Mouse (Mus musculus): ENCODE measurements around the gene Rhbg. TPM values are rescaled to one million over a fixed set of nuclear protein-coding genes. Genes with fewer than 3 reads are reported as not detected.
A peak's percentile ranks its signal among the peaks of the same experiment; 100 is the strongest.

Gene Rhbg
- polyA plus RNA-seq, 1 experiment from 2014 or later = 4.8 TPM

- no peak overlapping the region for H3K4me2 ChIP-seq (replicated peaks)
- no peaks in the 10 kb centered on the region for H3K9me3 ChIP-seq
- no peak for ATAC-seq (ENCODE audit: low FRiP score, low read depth)
- H3K4me1 ChIP-seq = no peaks in the 10 kb centered on the region
- H3K27ac ChIP-seq = no peak overlapping the region
- no peaks in the 10 kb centered on the region for H3K36me3 ChIP-seq
- H3K9ac ChIP-seq = no peak overlapping the region
- 80% methylated on average over 6 of the region's 6 CpGs for WGBS
- H3K27me3 ChIP-seq = peaks cover 93% of the 10 kb centered on the region
- H3K4me3 ChIP-seq = no peak overlapping the region
Measured at GRCm38 (mm10) chr3:88222446-88222845, 32.1 kb downstream of the Rhbg start.

GRCm38 (mm10) chr3:88221519-88222390 is 32.8 kb downstream of the Rhbg start:
- Histone ChIP-seq H3K4me3 (no peak overlapping the region), H3K27me3 (peaks cover 98% of the 10 kb centered on the region), H3K4me1 (no peaks in the 10 kb centered on the region), H3K9me3 (no peaks in the 10 kb centered on the region), H3K4me2 (replicated peaks) (no peak overlapping the region), H3K27ac (no peak overlapping the region), H3K36me3 (no peaks in the 10 kb centered on the region), H3K9ac (no peak overlapping the region)
- no peak for ATAC-seq (ENCODE audit: low FRiP score, low read depth)
- WGBS = 56% methylated on average over 12 of the region's 12 CpGs

- Histone ChIP-seq H3K4me3 (no peak overlapping the region), H3K27me3 (peaks cover 99% of the 10 kb centered on the region), H3K9me3 (no peaks in the 10 kb centered on the region), H3K36me3 (no peaks in the 10 kb centered on the region), H3K27ac (no peak overlapping the region), H3K4me2 (replicated peaks) (no peak overlapping the region), H3K9ac (no peak overlapping the region), H3K4me1 (peaks cover 1% of the 10 kb centered on the region; the same call in 1 of the 2 replicates)
- ATAC-seq (ENCODE audit: low FRiP score, low read depth) = no peak
- WGBS = under 1% methylated on average over 6 of the region's 6 CpGs
Measured at GRCm38 (mm10) chr3:88220842-88221241, 33.7 kb downstream of the Rhbg start.

GRCm38 (mm10) chr3:88219940-88220339 is 34.6 kb downstream of the Rhbg start:
- peaks cover 99% of the 10 kb centered on the region for H3K27me3 ChIP-seq
- H3K9ac ChIP-seq = no peak overlapping the region
- ATAC-seq (ENCODE audit: low FRiP score, low read depth) = no peak
- peaks cover 10% of the 10 kb centered on the region for H3K4me1 ChIP-seq
- H3K36me3 ChIP-seq = no peaks in the 10 kb centered on the region
- no peak overlapping the region for H3K27ac ChIP-seq
- no peaks in the 10 kb centered on the region for H3K9me3 ChIP-seq
- WGBS = 16% methylated on average over 9 of the region's 9 CpGs
- H3K4me2 ChIP-seq (replicated peaks) = no peak overlapping the region
- no peak overlapping the region for H3K4me3 ChIP-seq

- no peak overlapping the region for H3K27ac ChIP-seq
- H3K27me3 ChIP-seq = peaks cover 99% of the 10 kb centered on the region
- ATAC-seq (ENCODE audit: low FRiP score, low read depth) = no peak
- no peaks in the 10 kb centered on the region for H3K36me3 ChIP-seq
- H3K4me3 ChIP-seq = no peak overlapping the region
- no peak overlapping the region for H3K9ac ChIP-seq
- WGBS = 50% methylated on average over 1 of the region's 2 CpGs
- H3K9me3 ChIP-seq = no peaks in the 10 kb centered on the region
- no peak overlapping the region for H3K4me2 ChIP-seq (replicated peaks)
- peaks cover 19% of the 10 kb centered on the region for H3K4me1 ChIP-seq
Measured at GRCm38 (mm10) chr3:88217679-88218078, 36.8 kb downstream of the Rhbg start.

GRCm38 (mm10) chr3:88216534-88217326 is 37.8 kb downstream of the Rhbg start:
- Histone ChIP-seq H3K4me2 (replicated peaks) (no peak overlapping the region), H3K27me3 (peaks cover 99% of the 10 kb centered on the region), H3K36me3 (no peaks in the 10 kb centered on the region), H3K9me3 (no peaks in the 10 kb centered on the region), H3K27ac (no peak overlapping the region), H3K9ac (no peak overlapping the region), H3K4me3 (no peak overlapping the region), H3K4me1 (peaks cover 19% of the 10 kb centered on the region)
- no peak for ATAC-seq (ENCODE audit: low FRiP score, low read depth)
- 11% methylated on average over 7 of the region's 7 CpGs for WGBS

- 1% methylated on average over 6 of the region's 6 CpGs for WGBS
- Histone ChIP-seq H3K27ac (no peak overlapping the region), H3K4me2 (replicated peaks) (no peak overlapping the region), H3K4me3 (no peak overlapping the region), H3K4me1 (peaks cover 19% of the 10 kb centered on the region), H3K36me3 (no peaks in the 10 kb centered on the region), H3K27me3 (peaks cover 99% of the 10 kb centered on the region), H3K9ac (no peak overlapping the region), H3K9me3 (no peaks in the 10 kb centered on the region)
- no peak for ATAC-seq (ENCODE audit: low FRiP score, low read depth)
Measured at GRCm38 (mm10) chr3:88216116-88216515, 38.4 kb downstream of the Rhbg start.

GRCm38 (mm10) chr3:88215553-88216004 is 38.9 kb downstream of the Rhbg start:
- Histone ChIP-seq H3K4me2 (replicated peaks) (peak overlapping the region; percentile 46), H3K4me3 (peak overlapping the region; percentile 27), H3K36me3 (no peaks in the 10 kb centered on the region), H3K27ac (no peak overlapping the region), H3K9ac (no peak overlapping the region), H3K4me1 (peaks cover 19% of the 10 kb centered on the region), H3K27me3 (peaks cover 99% of the 10 kb centered on the region), H3K9me3 (no peaks in the 10 kb centered on the region)
- under 1% methylated on average over 23 of the region's 23 CpGs for WGBS
- no peak for ATAC-seq (ENCODE audit: low FRiP score, low read depth)

GRCm38 (mm10) chr3:88214971-88215552 is 39.4 kb downstream of the Rhbg start:
- peaks cover 99% of the 10 kb centered on the region for H3K27me3 ChIP-seq
- no peak for ATAC-seq (ENCODE audit: low FRiP score, low read depth)
- H3K9ac ChIP-seq = 0 out of 2 replicates have a peak overlapping the region, but pooled peaks have one; percentile 19
- no peak overlapping the region for H3K27ac ChIP-seq
- H3K4me2 ChIP-seq (replicated peaks) = peak overlapping the region; percentile 46
- H3K4me1 ChIP-seq = peaks cover 19% of the 10 kb centered on the region
- peak overlapping the region; percentile 27 for H3K4me3 ChIP-seq
- WGBS = 2% methylated on average over 48 of the region's 48 CpGs
- H3K36me3 ChIP-seq = no peaks in the 10 kb centered on the region
- no peaks in the 10 kb centered on the region for H3K9me3 ChIP-seq

GRCm38 (mm10) chr3:88214197-88214938 is 40.1 kb downstream of the Rhbg start:
- Histone ChIP-seq H3K9me3 (no peaks in the 10 kb centered on the region), H3K4me3 (peak overlapping the region; percentile 27), H3K27ac (no peak overlapping the region), H3K9ac (no peak overlapping the region), H3K4me2 (replicated peaks) (peak overlapping the region; percentile 46), H3K36me3 (no peaks in the 10 kb centered on the region), H3K27me3 (peaks cover 99% of the 10 kb centered on the region), H3K4me1 (peaks cover 19% of the 10 kb centered on the region)
- 1% methylated on average over 42 of the region's 42 CpGs for WGBS
- no peak for ATAC-seq (ENCODE audit: low FRiP score, low read depth)

GRCm38 (mm10) chr3:88213019-88213418 is 41.5 kb downstream of the Rhbg start:
- no peaks in the 10 kb centered on the region for H3K36me3 ChIP-seq
- 8% methylated on average over 2 of the region's 2 CpGs for WGBS
- H3K9me3 ChIP-seq = no peaks in the 10 kb centered on the region
- peaks cover 19% of the 10 kb centered on the region for H3K4me1 ChIP-seq
- H3K27ac ChIP-seq = no peak overlapping the region
- H3K4me3 ChIP-seq = no peak overlapping the region
- H3K27me3 ChIP-seq = peaks cover 99% of the 10 kb centered on the region
- no peak for ATAC-seq (ENCODE audit: low FRiP score, low read depth)
- H3K9ac ChIP-seq = no peak overlapping the region
- no peak overlapping the region for H3K4me2 ChIP-seq (replicated peaks)
